Mouse (Mus musculus): ENCODE data around the gene Nfe2l2.
A peak's percentile ranks its signal among the peaks of the same experiment; 100 is the strongest.

Gene Nfe2l2

GRCm38 (mm10) chr2:75685458-75685861 is 19.0 kb downstream of the Nfe2l2 start:
- DNase-seq (ENCODE audit: low spot score in 2 of 2), result no peak

- no peak for DNase-seq (ENCODE audit: low spot score in 2 of 2)
Measured at GRCm38 (mm10) chr2:75684526-75684925, 19.9 kb downstream of the Nfe2l2 start.

GRCm38 (mm10) chr2:75682978-75683709 is 21.3 kb downstream of the Nfe2l2 start:
- no peak for DNase-seq (ENCODE audit: low spot score in 2 of 2)

GRCm38 (mm10) chr2:75681439-75681838 is 23.0 kb downstream of the Nfe2l2 start:
- no peak for DNase-seq (ENCODE audit: low spot score in 2 of 2)

- no peak for DNase-seq (ENCODE audit: low spot score in 2 of 2)
Measured at GRCm38 (mm10) chr2:75679947-75680346, 24.5 kb downstream of the Nfe2l2 start.

GRCm38 (mm10) chr2:75676567-75676966 is 27.9 kb downstream of the Nfe2l2 start:
- DNase-seq (ENCODE audit: low spot score in 2 of 2), result no peak

- DNase-seq (ENCODE audit: low spot score in 2 of 2), result no peak
Measured at GRCm38 (mm10) chr2:75672561-75672960, 31.9 kb downstream of the Nfe2l2 start.

- no peak for DNase-seq (ENCODE audit: low spot score in 2 of 2)
Measured at GRCm38 (mm10) chr2:75671337-75671660, 33.1 kb downstream of the Nfe2l2 start.

GRCm38 (mm10) chr2:75670446-75671336 is 33.8 kb downstream of the Nfe2l2 start:
- DNase-seq (ENCODE audit: low spot score in 2 of 2), result no peak

- no peak for DNase-seq (ENCODE audit: low spot score in 2 of 2)
Measured at GRCm38 (mm10) chr2:75669491-75670445, 34.7 kb downstream of the Nfe2l2 start.

GRCm38 (mm10) chr2:75661106-75661505 is 43.3 kb downstream of the Nfe2l2 start:
- no peak for DNase-seq (ENCODE audit: low spot score in 2 of 2)

GRCm38 (mm10) chr2:75660255-75660948 is 44.0 kb downstream of the Nfe2l2 start:
- no peak for DNase-seq (ENCODE audit: low spot score in 2 of 2)

GRCm38 (mm10) chr2:75659629-75659960 is 44.8 kb downstream of the Nfe2l2 start:
- DNase-seq (ENCODE audit: low spot score in 2 of 2), result peak; percentile 92

- peak; percentile 99 for DNase-seq (ENCODE audit: low spot score in 2 of 2)
Measured at GRCm38 (mm10) chr2:75658727-75659628, 45.5 kb downstream of the Nfe2l2 start, which contains the start of gene Hnrnpa3. Gene Hnrnpa3, plus strand, starts transcription at chr2:75659261.

GRCm38 (mm10) chr2:75657907-75658691 is 46.3 kb downstream of the Nfe2l2 start:
- no peak for DNase-seq (ENCODE audit: low spot score in 2 of 2)

GRCm38 (mm10) chr2:75656924-75657323 is 47.5 kb downstream of the Nfe2l2 start:
- no peak for DNase-seq (ENCODE audit: low spot score in 2 of 2)

- no peak for DNase-seq (ENCODE audit: low spot score in 2 of 2)
Measured at GRCm38 (mm10) chr2:75654679-75655078, 49.8 kb downstream of the Nfe2l2 start.

GRCm38 (mm10) chr2:75653150-75653549 is 51.3 kb downstream of the Nfe2l2 start:
- no peak for DNase-seq (ENCODE audit: low spot score in 2 of 2)

- no peak for DNase-seq (ENCODE audit: low spot score in 2 of 2)
Measured at GRCm38 (mm10) chr2:75650437-75650836, 54.0 kb downstream of the Nfe2l2 start.

Data from right cerebral cortex, adult 2 months (tissue).